Mouse (Mus musculus): ENCODE data around the gene Pou3f3. TPM values are rescaled to one million over a fixed set of nuclear protein-coding genes. Genes with fewer than 3 reads are reported as not detected.

Gene Pou3f3
- polyA plus RNA-seq, 1 experiment: 0.07 TPM

GRCm38 (mm10) chr1:42749536-42750292 lies 54.1 kb downstream of the Pou3f3 start:
- DNase-seq: no peak
- 74% methylated on average over 6 of the region's 6 CpGs for WGBS
- Histone ChIP-seq H3K4me1 (ENCODE audit: control insufficient read depth, insufficient read depth, low read length) (no peaks in the 10 kb centered on the region), H3K4me3 (replicated peaks; ENCODE audit: extremely low read depth, low read depth, low read length) (no peak overlapping the region)
- TF ChIP-seq POLR2A (IDR thresholded peaks at IDR 0.05; ENCODE audit: borderline replicate concordance, extremely low read depth, low read depth, low read length) (no peak), CTCF (IDR thresholded peaks at IDR 0.05; ENCODE audit: insufficient read depth, low read length) (no peak)

Other genes with a start within 250 kb of the Pou3f3 start
- 14.2 and 26.8 TPM in 2 replicates for gene Mrps9, start 155.5 kb downstream of the Pou3f3 start, polyA plus RNA-seq (2012; rRNA removed)

Measured in lung, adult 2 months (tissue).